ENCODE assay signal across 28 mouse cellular contexts in genomic region chr3:107898691-107899090, GRCm38 (mm10). TPM values are rescaled to one million over a fixed set of nuclear protein-coding genes. Genes with fewer than 3 reads are reported as not detected.
DNase-seq lines count a peak whose midpoint lies in the region; ATAC-seq lines count a peak whose summit lies in the region.
"Had no signal": no experiment of that assay in that cellular context is flagged by ENCODE, and none has a peak within 500 bp of the region (broad histone marks: within the 10 kb centered on the region; RNA-seq: fewer than 3 reads in every experiment).

No protein-coding gene starts in this region.

- peaks cover 4% of the 10 kb centered on the region; the same call in 1 of the 2 replicates for H3K36me3 ChIP-seq in kidney, embryonic 14.5 days (ENCODE audit: control insufficient read depth, insufficient read depth, low read length)
- no peaks in the 10 kb centered on the region for H3K36me3 ChIP-seq in kidney, embryonic 16.5 days (ENCODE audit: insufficient read depth, low read length)
- H3K36me3 ChIP-seq: forebrain, embryonic 15.5 days; G1E; heart, embryonic 15.5 days had no signal

- 89% methylated on average over 13 of the region's 13 CpGs for WGBS in kidney, embryonic 14.5 days
- WGBS in kidney, embryonic 16.5 days, result 86% methylated on average over 13 of the region's 13 CpGs

- no peak overlapping the region for H3K4me3 ChIP-seq in kidney, embryonic 14.5 days (ENCODE audit: low read length)
- H3K4me3 ChIP-seq in kidney, embryonic 16.5 days (ENCODE audit: low read length), result no peak overlapping the region
- H3K4me3 ChIP-seq: embryonic facial prominence, embryonic 12.5 days; embryonic facial prominence, embryonic 15.5 days; forebrain, embryonic 12.5 days; forebrain, embryonic 15.5 days; heart, embryonic 12.5 days; heart, embryonic 15.5 days; hindbrain, embryonic 10.5 days; hindbrain, embryonic 13.5 days had no signal

- H3K4me2 ChIP-seq in kidney, embryonic 14.5 days (replicated peaks; ENCODE audit: low read depth, low read length), result no peak overlapping the region
- no peak overlapping the region for H3K4me2 ChIP-seq in kidney, embryonic 16.5 days (replicated peaks; ENCODE audit: low read depth, low read length)
- H3K4me2 ChIP-seq: embryonic facial prominence, embryonic 12.5 days; embryonic facial prominence, embryonic 15.5 days; forebrain, embryonic 12.5 days; forebrain, embryonic 15.5 days; heart, embryonic 12.5 days; heart, embryonic 15.5 days; hindbrain, embryonic 13.5 days had no signal

- ATAC-seq in kidney, embryonic 14.5 days (ENCODE audit: low FRiP score, low TSS enrichment), result no peak
- ATAC-seq in kidney, embryonic 16.5 days (ENCODE audit: low FRiP score, low TSS enrichment), result no peak
- ATAC-seq: forebrain, embryonic 15.5 days; Patski had no signal

- peak; percentile 68 for DNase-seq in kidney, adult 18-20 months
- peak; percentile 66 for DNase-seq in kidney, postnatal 14 days
- DNase-seq in natural killer cell, adult 2 months (ENCODE audit: low spot score in 2 of 2), result no peak
- DNase-seq in ovary, postnatal 36 days (ENCODE audit: low spot score), result no peak
- no peak for DNase-seq in layer of hippocampus, adult 9-10 months (ENCODE audit: low spot score)
- DNase-seq: adrenal gland, adult 2 months; adrenal gland, postnatal 14 days; B cell, adult 2 months; cerebellum, adult 11 months; cerebellum, adult 2 months; cerebellum, adult 9-11 months; cerebellum, postnatal 25 days; gastrocnemius, postnatal 25 days; heart, adult 18-20 months; heart, postnatal 10 days; heart, postnatal 36 days had no signal

- H3K9ac ChIP-seq in kidney, embryonic 14.5 days (ENCODE audit: low read depth, low read length), result no peak overlapping the region
- no peak overlapping the region for H3K9ac ChIP-seq in kidney, embryonic 16.5 days (replicated peaks; ENCODE audit: low read length)
- H3K9ac ChIP-seq: embryonic facial prominence, embryonic 12.5 days; embryonic facial prominence, embryonic 15.5 days; forebrain, embryonic 12.5 days; forebrain, embryonic 15.5 days; heart, embryonic 12.5 days; heart, embryonic 15.5 days; hindbrain, embryonic 13.5 days had no signal

- H3K9me3 ChIP-seq in kidney, embryonic 14.5 days (ENCODE audit: control insufficient read depth, low read length), result no peaks in the 10 kb centered on the region
- no peaks in the 10 kb centered on the region for H3K9me3 ChIP-seq in kidney, embryonic 16.5 days (ENCODE audit: low read length)
- H3K9me3 ChIP-seq: embryonic facial prominence, embryonic 12.5 days; embryonic facial prominence, embryonic 15.5 days; forebrain, embryonic 12.5 days; forebrain, embryonic 15.5 days; G1E; heart, embryonic 12.5 days; heart, embryonic 15.5 days; hindbrain, embryonic 10.5 days; hindbrain, embryonic 13.5 days had no signal

- no peaks in the 10 kb centered on the region for H3K4me1 ChIP-seq in kidney, embryonic 14.5 days (ENCODE audit: control insufficient read depth, insufficient read depth, low read length)
- peaks cover 19% of the 10 kb centered on the region for H3K4me1 ChIP-seq in kidney, embryonic 16.5 days (ENCODE audit: insufficient read depth, low read length)

- H3K27ac ChIP-seq in kidney, embryonic 14.5 days (ENCODE audit: low read depth, low read length), result no peak overlapping the region
- H3K27ac ChIP-seq in kidney, embryonic 16.5 days (ENCODE audit: low read length), result peak overlapping the region; percentile 10; the same call in 1 of the 2 replicates
- H3K27ac ChIP-seq: embryonic facial prominence, embryonic 12.5 days; embryonic facial prominence, embryonic 15.5 days; forebrain, embryonic 12.5 days; forebrain, embryonic 15.5 days; heart, embryonic 15.5 days; hindbrain, embryonic 10.5 days; hindbrain, embryonic 13.5 days had no signal

- H3K27me3 ChIP-seq in kidney, embryonic 14.5 days (ENCODE audit: control insufficient read depth, insufficient read depth, low read length), result no peaks in the 10 kb centered on the region
- no peaks in the 10 kb centered on the region for H3K27me3 ChIP-seq in kidney, embryonic 16.5 days (ENCODE audit: insufficient read depth, low read length)
- H3K27me3 ChIP-seq: embryonic facial prominence, embryonic 12.5 days; embryonic facial prominence, embryonic 15.5 days; forebrain, embryonic 12.5 days; forebrain, embryonic 15.5 days; heart, embryonic 12.5 days; heart, embryonic 15.5 days; hindbrain, embryonic 13.5 days; Patski had no signal

RNA-seq across cellular contexts. Expression of gene Gstm5, which starts 3.1 kb away (rescaled TPM):
- polyA plus RNA-seq in kidney, embryonic 14.5 days (2014; fragmentation: Nextera tagmentation; extraction: Ambion mirVana), result 174 and 223 TPM in 2 replicates
- polyA plus RNA-seq in kidney, embryonic 16.5 days (2015; fragmentation: Nextera tagmentation; extraction: Ambion mirVana), result 170 and 171 TPM in 2 replicates
- polyA plus RNA-seq: G1E had no signal

RNA-seq across cellular contexts. Expression of gene Eps8l3, which starts 21.7 kb away (rescaled TPM):
- not detected in 2 replicates for polyA plus RNA-seq in kidney, embryonic 14.5 days (2014; fragmentation: Nextera tagmentation; extraction: Ambion mirVana)
- not detected in 2 replicates for polyA plus RNA-seq in kidney, embryonic 16.5 days (2015; fragmentation: Nextera tagmentation; extraction: Ambion mirVana)
- polyA plus RNA-seq: adrenal gland, adult 2 months; embryonic facial prominence, embryonic 12.5 days; embryonic facial prominence, embryonic 15.5 days; forebrain, embryonic 12.5 days; forebrain, embryonic 15.5 days; G1E; heart, embryonic 15.5 days; hindbrain, embryonic 10.5 days; hindbrain, embryonic 13.5 days; Patski had no signal

RNA-seq across cellular contexts. Expression of gene Gstm7, which starts 32.9 kb away (rescaled TPM):
- 18.6 and 22.6 TPM in 2 replicates for polyA plus RNA-seq in kidney, embryonic 14.5 days (2014; fragmentation: Nextera tagmentation; extraction: Ambion mirVana)
- 16.7 and 16.9 TPM in 2 replicates for polyA plus RNA-seq in kidney, embryonic 16.5 days (2015; fragmentation: Nextera tagmentation; extraction: Ambion mirVana)
- polyA plus RNA-seq: G1E had no signal

RNA-seq across cellular contexts. Expression of gene Gstm6, which starts 44.9 kb away (rescaled TPM):
- 4.4 and 5.7 TPM in 2 replicates for polyA plus RNA-seq in kidney, embryonic 14.5 days (2014; fragmentation: Nextera tagmentation; extraction: Ambion mirVana)
- 8.2 and 9.6 TPM in 2 replicates for polyA plus RNA-seq in kidney, embryonic 16.5 days (2015; fragmentation: Nextera tagmentation; extraction: Ambion mirVana)
- polyA plus RNA-seq: G1E had no signal

Comparison
In these comparisons a context has a peak if more than half of its experiments do, and no peak if none do; other contexts are left out.
1. DNase-seq: peak in kidney, adult 18-20 months (single experiment) and kidney, postnatal 14 days (single experiment); none in natural killer cell, adult 2 months (0 of 2), ovary, postnatal 36 days (single experiment) and layer of hippocampus, adult 9-10 months (single experiment).